Mouse (Mus musculus) embryonic facial prominence, embryonic 10.5 days (tissue): ENCODE data around the gene Etfdh. TPM values are rescaled to one million over a fixed set of nuclear protein-coding genes. Genes with fewer than 3 reads are reported as not detected.

Experiments
- DNase-seq: peaks from one replicate; pipeline ENCODE4 v3.0.0-alpha.2; 2017; ENCODE audit warnings: low spot score
- H3K27ac ChIP-seq: fragments of 300-500 bp; sonication (generic); replicated peaks from 2 replicates; pipeline ENCODE4 v1.5.1; 2016; ENCODE audit warnings: mild to moderate bottlenecking
- H3K27me3 ChIP-seq: fragments of 300-500 bp; sonication (generic); replicated peaks from 2 replicates; pipeline ENCODE4 v1.6.1; 2016; ENCODE audit warnings: low read depth, mild to moderate bottlenecking; ENCODE audit not compliant: poor library complexity, severe bottlenecking
- H3K36me3 ChIP-seq: fragments of 300-500 bp; sonication (generic); replicated peaks from 2 replicates; pipeline ENCODE4 v1.6.1; 2016; ENCODE audit warnings: mild to moderate bottlenecking, moderate library complexity
- H3K4me1 ChIP-seq: fragments of 300-500 bp; sonication (generic); 2 replicates; pipeline ENCODE4 v1.6.1; 2016
- H3K4me3 ChIP-seq: fragments of 300-500 bp; sonication (generic); 2 replicates; pipeline ENCODE4 v1.5.1; 2016; ENCODE audit warnings: mild to moderate bottlenecking, moderate library complexity
- H3K9me3 ChIP-seq: fragments of 300-500 bp; sonication (generic); 2 replicates; pipeline ENCODE4 v1.6.1; 2016; ENCODE audit warnings: mild to moderate bottlenecking
- WGBS: fragments of 180-500 bp; shearing (Covaris S2); methylation state at CpG from one replicate; pipeline ENCODE4 v1.1.7; 2016; 5-methylcytosine and 5-hydroxymethylcytosine counted together
- polyA plus RNA-seq: library from polyadenylated mRNA; unstranded; fragments of >200 nt; fragmentation: Nextera tagmentation; extraction: Ambion mirVana; gene quantifications from 2 replicates; pipeline ENCODE4 v1.2.1, GENCODE M21; 2016

The Etfdh gene
- polyA plus RNA-seq, 1 experiment from 2014 or later, result 48.4 TPM

- Histone ChIP-seq H3K4me3 (no peak overlapping the region), H3K4me1 (no peaks in the 10 kb centered on the region), H3K27ac (no peak overlapping the region), H3K27me3 (no peaks in the 10 kb centered on the region), H3K36me3 (peaks cover 69% of the 10 kb centered on the region), H3K9me3 (peaks cover 4% of the 10 kb centered on the region; the same call in 1 of the 2 replicates)
- no peak for DNase-seq
- whole genome bisulfite sequencing, result 96% methylated on average over 2 of the region's 2 CpGs
Observed at GRCm38 (mm10) chr3:79609886-79610285, 19.4 kb downstream of the Etfdh start.

GRCm38 (mm10) chr3:79595468-79595867 lies 33.8 kb downstream of the Etfdh start:
- H3K4me3 ChIP-seq, result no peak overlapping the region
- H3K27me3 ChIP-seq, result no peaks in the 10 kb centered on the region
- 92% methylated on average over 7 of the region's 7 CpGs for WGBS
- peaks cover 75% of the 10 kb centered on the region for H3K36me3 ChIP-seq
- no peaks in the 10 kb centered on the region for H3K9me3 ChIP-seq
- no peak overlapping the region for H3K27ac ChIP-seq
- DNase-seq, result no peak
- peaks cover 11% of the 10 kb centered on the region for H3K4me1 ChIP-seq

GRCm38 (mm10) chr3:79591793-79592471 lies 37.4 kb downstream of the Etfdh start:
- peak overlapping the region; percentile 94 for H3K4me3 ChIP-seq
- WGBS, result 6% methylated on average over 15 of the region's 15 CpGs
- H3K36me3 ChIP-seq, result peaks cover 39% of the 10 kb centered on the region
- no peaks in the 10 kb centered on the region for H3K27me3 ChIP-seq
- peak overlapping the region; percentile 96 for H3K27ac ChIP-seq
- peaks cover 11% of the 10 kb centered on the region for H3K4me1 ChIP-seq
- H3K9me3 ChIP-seq, result no peaks in the 10 kb centered on the region
- DNase-seq, result peak; percentile 7

GRCm38 (mm10) chr3:79590863-79591792 lies 38.2 kb downstream of the Etfdh start, which contains the start of gene Ppid:
Gene Ppid (plus strand): TSS chr3:79591342.
- DNase-seq, result peak; percentile 88
- H3K9me3 ChIP-seq, result no peaks in the 10 kb centered on the region
- peaks cover 31% of the 10 kb centered on the region for H3K36me3 ChIP-seq
- peak within 1 kb of the TSS; percentile 96 for H3K27ac ChIP-seq
- peaks cover 11% of the 10 kb centered on the region for H3K4me1 ChIP-seq
- WGBS, result 2% methylated on average over 63 of the region's 63 CpGs
- H3K27me3 ChIP-seq, result no peaks in the 10 kb centered on the region
- H3K4me3 ChIP-seq, result peak within 1 kb of the TSS; percentile 94

- Histone ChIP-seq H3K27me3 (no peaks in the 10 kb centered on the region), H3K9me3 (no peaks in the 10 kb centered on the region), H3K27ac (no peak overlapping the region), H3K4me3 (no peak overlapping the region), H3K4me1 (peaks cover 11% of the 10 kb centered on the region), H3K36me3 (peaks cover 17% of the 10 kb centered on the region)
- no peak for DNase-seq
- WGBS, result 80% methylated on average over 2 of the region's 2 CpGs
Observed at GRCm38 (mm10) chr3:79589671-79590070, 39.6 kb downstream of the Etfdh start.

- Histone ChIP-seq H3K9me3 (no peaks in the 10 kb centered on the region), H3K27me3 (no peaks in the 10 kb centered on the region), H3K4me3 (no peak overlapping the region), H3K4me1 (no peaks in the 10 kb centered on the region; the same call in 1 of the 2 replicates), H3K36me3 (no peaks in the 10 kb centered on the region), H3K27ac (no peak overlapping the region)
- DNase-seq, result peak; percentile 92
- WGBS, result 7% methylated on average over 6 of the region's 6 CpGs
Observed at GRCm38 (mm10) chr3:79586804-79587203, 42.5 kb downstream of the Etfdh start.

GRCm38 (mm10) chr3:79579891-79580575 lies 49.3 kb downstream of the Etfdh start:
- no peak overlapping the region for H3K27ac ChIP-seq
- H3K27me3 ChIP-seq, result no peaks in the 10 kb centered on the region
- H3K9me3 ChIP-seq, result no peaks in the 10 kb centered on the region
- no peak overlapping the region for H3K4me3 ChIP-seq
- WGBS, result 83% methylated on average over 5 of the region's 5 CpGs
- no peaks in the 10 kb centered on the region for H3K36me3 ChIP-seq
- DNase-seq, result no peak
- peaks cover 15% of the 10 kb centered on the region for H3K4me1 ChIP-seq

- WGBS, result 76% methylated on average over 6 of the region's 6 CpGs
- Histone ChIP-seq H3K27me3 (no peaks in the 10 kb centered on the region), H3K27ac (no peak overlapping the region), H3K4me1 (peaks cover 15% of the 10 kb centered on the region), H3K4me3 (no peak overlapping the region), H3K9me3 (no peaks in the 10 kb centered on the region), H3K36me3 (no peaks in the 10 kb centered on the region)
- no peak for DNase-seq
Observed at GRCm38 (mm10) chr3:79578164-79578563, 51.1 kb downstream of the Etfdh start.

GRCm38 (mm10) chr3:79577606-79578005 lies 51.7 kb downstream of the Etfdh start:
- WGBS, result 91% methylated on average over 6 of the region's 6 CpGs
- Histone ChIP-seq H3K4me3 (no peak overlapping the region), H3K27ac (no peak overlapping the region), H3K4me1 (peaks cover 15% of the 10 kb centered on the region), H3K36me3 (no peaks in the 10 kb centered on the region), H3K27me3 (no peaks in the 10 kb centered on the region), H3K9me3 (no peaks in the 10 kb centered on the region)
- no peak for DNase-seq

- no peak overlapping the region for H3K4me3 ChIP-seq
- no peak overlapping the region for H3K27ac ChIP-seq
- peaks cover 15% of the 10 kb centered on the region for H3K4me1 ChIP-seq
- WGBS, result 42% methylated on average over 5 of the region's 5 CpGs
- no peak for DNase-seq
- H3K36me3 ChIP-seq, result no peaks in the 10 kb centered on the region
- H3K9me3 ChIP-seq, result no peaks in the 10 kb centered on the region
- H3K27me3 ChIP-seq, result no peaks in the 10 kb centered on the region
Observed at GRCm38 (mm10) chr3:79576865-79577264, 52.4 kb downstream of the Etfdh start.

- Histone ChIP-seq H3K9me3 (no peaks in the 10 kb centered on the region), H3K4me3 (no peak overlapping the region), H3K36me3 (no peaks in the 10 kb centered on the region), H3K27me3 (no peaks in the 10 kb centered on the region), H3K4me1 (peaks cover 15% of the 10 kb centered on the region), H3K27ac (no peak overlapping the region)
- WGBS, result 20% methylated on average over 3 of the region's 3 CpGs
- no peak for DNase-seq
Observed at GRCm38 (mm10) chr3:79576468-79576816, 52.9 kb downstream of the Etfdh start.
